Mouse (Mus musculus): ENCODE results near the gene Ifitm10.
A peak's percentile ranks its signal among the peaks of the same experiment; 100 is the strongest.
"Not testable (repeated sequence)": the region's sequence is repeated elsewhere in the genome, so short reads cannot be mapped to it uniquely, and the experiment has no call there.

Gene Ifitm10

GRCm38 (mm10) chr7:142322641-142323040 is 50.9 kb downstream of the Ifitm10 start:
- no peak for DNase-seq (ENCODE audit: low spot score in 2 of 2)

- DNase-seq (ENCODE audit: low spot score in 2 of 2), result not testable (repeated sequence)
Observed at GRCm38 (mm10) chr7:142321637-142322306, 51.8 kb downstream of the Ifitm10 start.

GRCm38 (mm10) chr7:142320906-142321305 is 52.6 kb downstream of the Ifitm10 start:
- no peak for DNase-seq (ENCODE audit: low spot score in 2 of 2)

GRCm38 (mm10) chr7:142319124-142319523 is 54.4 kb downstream of the Ifitm10 start:
- DNase-seq (ENCODE audit: low spot score in 2 of 2), result peak in 1 of 2 experiments; percentile 51

- no peak for DNase-seq (ENCODE audit: low spot score in 2 of 2)
Observed at GRCm38 (mm10) chr7:142317216-142317615, 56.3 kb downstream of the Ifitm10 start.

- peak in 1 of 2 experiments; percentile 31 for DNase-seq (ENCODE audit: low spot score in 2 of 2)
Observed at GRCm38 (mm10) chr7:142316558-142316957, 57.0 kb downstream of the Ifitm10 start.

GRCm38 (mm10) chr7:142314600-142315285 is 58.8 kb downstream of the Ifitm10 start:
- DNase-seq (ENCODE audit: low spot score in 2 of 2), result no peak

- not testable (repeated sequence) for DNase-seq (ENCODE audit: low spot score in 2 of 2)
Observed at GRCm38 (mm10) chr7:142303929-142304328, 69.6 kb downstream of the Ifitm10 start.

- no peak for DNase-seq (ENCODE audit: low spot score in 2 of 2)
Observed at GRCm38 (mm10) chr7:142303249-142303648, 70.3 kb downstream of the Ifitm10 start, which contains the start of gene Krtap5-4. Gene Krtap5-4 (plus strand): TSS chr7:142303549.

GRCm38 (mm10) chr7:142297018-142297417 is 76.5 kb downstream of the Ifitm10 start, which contains the start of gene Krtap5-1:
Gene Krtap5-1 (minus strand): TSS chr7:142297118.
- DNase-seq (ENCODE audit: low spot score in 2 of 2), result not testable (repeated sequence)

GRCm38 (mm10) chr7:142296108-142296507 is 77.4 kb downstream of the Ifitm10 start:
- DNase-seq (ENCODE audit: low spot score in 2 of 2), result not testable (repeated sequence)

- no peak for DNase-seq (ENCODE audit: low spot score in 2 of 2)
Observed at GRCm38 (mm10) chr7:142295418-142295817, 78.1 kb downstream of the Ifitm10 start.

GRCm38 (mm10) chr7:142293851-142294250 is 79.7 kb downstream of the Ifitm10 start:
- DNase-seq (ENCODE audit: low spot score in 2 of 2), result not testable (repeated sequence)

- DNase-seq (ENCODE audit: low spot score in 2 of 2), result not testable (repeated sequence)
Observed at GRCm38 (mm10) chr7:142285910-142286612, 87.5 kb downstream of the Ifitm10 start.

- peak in 1 of 2 experiments; percentile 21 for DNase-seq (ENCODE audit: low spot score in 2 of 2)
Observed at GRCm38 (mm10) chr7:142285130-142285835, 88.3 kb downstream of the Ifitm10 start.

GRCm38 (mm10) chr7:142284615-142285080 is 88.9 kb downstream of the Ifitm10 start:
- DNase-seq (ENCODE audit: low spot score in 2 of 2), result peak; percentile 55 to 94

- peak in 1 of 2 experiments; percentile 26 for DNase-seq (ENCODE audit: low spot score in 2 of 2)
Observed at GRCm38 (mm10) chr7:142284023-142284591, 89.4 kb downstream of the Ifitm10 start.

GRCm38 (mm10) chr7:142282847-142283246 is 90.7 kb downstream of the Ifitm10 start:
- DNase-seq (ENCODE audit: low spot score in 2 of 2), result not testable (repeated sequence)

GRCm38 (mm10) chr7:142279291-142279690 is 94.3 kb downstream of the Ifitm10 start:
- DNase-seq (ENCODE audit: low spot score in 2 of 2), result not testable (repeated sequence)

GRCm38 (mm10) chr7:142278183-142278582 is 95.4 kb downstream of the Ifitm10 start:
- peak in 1 of 2 experiments; percentile 53 for DNase-seq (ENCODE audit: low spot score in 2 of 2)

Measured in left cerebral cortex, adult 9 months (tissue).